Mouse (Mus musculus): ENCODE measurements at regions not wholly inside any gene's neighbourhood (a gene's known extent, or its start where the extent isn't known, plus 50 kb on each side); places are given as distances from the start of the nearest gene placed in this dataset.

DNA sequence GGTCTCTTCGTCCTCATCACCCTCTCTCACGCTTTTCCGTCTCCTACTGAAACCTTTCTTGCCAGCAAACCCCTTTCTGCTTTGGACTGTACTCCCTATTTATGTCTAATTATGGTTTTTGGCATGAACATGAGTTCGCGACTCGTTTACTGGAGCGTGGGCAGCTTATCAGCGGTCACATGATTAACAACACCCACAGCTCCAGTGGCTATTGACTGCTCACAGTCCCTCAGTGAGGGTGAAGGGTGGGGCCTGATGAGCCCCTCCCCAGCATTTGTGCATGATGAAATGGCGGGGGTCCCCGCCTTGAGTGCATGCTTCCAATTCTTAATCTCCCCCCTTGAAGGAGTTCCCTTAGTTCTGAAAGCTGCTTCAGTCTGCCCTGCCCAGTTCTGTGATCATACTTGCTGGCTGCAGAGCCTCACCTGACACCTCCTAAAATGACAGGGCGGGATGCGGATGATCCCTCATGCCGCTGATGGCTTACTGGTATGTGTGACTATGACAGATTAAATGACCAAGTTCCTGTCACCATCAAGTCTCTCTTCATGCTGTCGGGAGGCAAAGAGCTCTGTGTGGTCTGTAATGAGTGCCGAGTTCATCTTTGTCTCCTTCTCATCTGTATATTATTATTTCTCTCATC is 125.7 kb upstream of the Tut7 start:
- TF ChIP-seq GATA1 (IDR thresholded peaks at IDR 0.05; ENCODE audit: borderline replicate concordance, low read length) (no peak), FLI1 (IDR thresholded peaks at IDR 0.05; ENCODE audit: low read length) (no peak)
- Histone ChIP-seq H3K4me3 (replicated peaks) (no peak overlapping the region), H3K9me3 (no peaks in the 10 kb centered on the region), H3K27me3 (replicated peaks) (no peaks in the 10 kb centered on the region), H3K36me3 (replicated peaks; ENCODE audit: low read length) (no peaks in the 10 kb centered on the region), H3K4me1 (no peaks in the 10 kb centered on the region)

- no peak for TF ChIP-seq GATA1 (IDR thresholded peaks at IDR 0.05; ENCODE audit: borderline replicate concordance, low read length)
- Histone ChIP-seq H3K36me3 (replicated peaks; ENCODE audit: low read length) (no peaks in the 10 kb centered on the region), H3K27me3 (replicated peaks) (no peaks in the 10 kb centered on the region), H3K4me1 (no peaks in the 10 kb centered on the region), H3K4me3 (replicated peaks) (no peak overlapping the region), H3K9me3 (no peaks in the 10 kb centered on the region)
These were observed 124.5 kb upstream of the Tut7 start for GRCm38 (mm10) chr13:59947461-59947860.

DNA sequence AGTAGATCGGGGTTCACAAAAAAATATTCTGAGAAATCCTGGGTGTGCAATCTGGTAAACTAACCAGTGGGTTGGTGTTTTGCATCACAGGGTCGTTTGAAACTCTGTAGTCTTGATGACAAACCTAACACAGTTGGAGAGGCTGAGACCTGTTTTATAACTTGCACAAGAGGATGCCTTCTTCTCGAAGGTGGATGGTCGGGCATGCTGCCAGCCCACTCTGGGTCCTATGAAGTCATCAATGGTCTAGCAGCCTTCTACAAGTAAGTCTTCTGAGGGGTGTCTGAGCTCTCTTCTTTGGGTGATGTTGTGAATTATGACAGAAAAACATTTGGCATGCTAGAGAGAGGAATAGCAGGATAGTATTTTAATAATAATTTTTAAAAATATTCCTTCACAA is 123.6 kb upstream of the Tut7 start:
- Histone ChIP-seq H3K4me3 (replicated peaks) (no peak overlapping the region), H3K36me3 (replicated peaks; ENCODE audit: low read length) (no peaks in the 10 kb centered on the region), H3K27me3 (replicated peaks) (no peaks in the 10 kb centered on the region), H3K4me1 (no peaks in the 10 kb centered on the region), H3K9me3 (no peaks in the 10 kb centered on the region)
- TF ChIP-seq GATA1 (IDR thresholded peaks at IDR 0.05; ENCODE audit: borderline replicate concordance, low read length) (no peak), FLI1 (IDR thresholded peaks at IDR 0.05; ENCODE audit: low read length) (no peak)

GRCm38 (mm10) chr13:59945631-59946030 is 122.7 kb upstream of the Tut7 start:
- TF ChIP-seq FLI1 (IDR thresholded peaks at IDR 0.05; ENCODE audit: low read length): no peak
- TF ChIP-seq GATA1 (IDR thresholded peaks at IDR 0.05; ENCODE audit: borderline replicate concordance, low read length): no peak
- H3K4me1 ChIP-seq: no peaks in the 10 kb centered on the region
- peaks cover 4% of the 10 kb centered on the region for H3K27me3 ChIP-seq (replicated peaks)
- H3K36me3 ChIP-seq (replicated peaks; ENCODE audit: low read length): no peaks in the 10 kb centered on the region
- H3K9me3 ChIP-seq: no peaks in the 10 kb centered on the region
- H3K4me3 ChIP-seq (replicated peaks): no peak overlapping the region

DNA sequence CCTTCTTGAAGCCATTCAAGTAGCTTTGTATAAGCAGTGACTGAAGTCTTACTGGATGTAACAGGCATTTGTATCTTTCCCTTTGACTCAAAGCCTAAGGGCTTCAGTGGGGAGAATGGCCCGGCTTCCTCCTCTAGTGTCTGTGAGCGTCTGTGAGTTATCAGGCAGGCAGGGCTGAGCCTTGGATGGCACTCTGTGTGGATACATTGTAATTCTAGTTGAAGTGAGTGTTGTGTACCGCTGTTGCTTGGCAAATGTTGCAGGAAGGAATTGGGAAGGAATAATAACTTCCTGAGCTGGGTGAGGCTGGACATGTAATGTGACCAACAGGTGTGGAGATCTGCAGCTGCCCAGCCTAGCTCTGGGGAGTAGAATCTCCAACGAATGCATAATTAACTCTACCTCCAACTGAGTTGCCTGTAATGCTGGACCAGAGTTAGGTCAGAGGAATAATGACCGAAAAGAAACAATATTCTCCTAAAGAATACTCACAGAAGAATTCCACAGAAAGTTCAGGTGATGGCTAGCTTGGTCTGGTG is 120.7 kb upstream of the Tut7 start:
- TF ChIP-seq FLI1 (IDR thresholded peaks at IDR 0.05; ENCODE audit: low read length) (no peak), GATA1 (IDR thresholded peaks at IDR 0.05; ENCODE audit: borderline replicate concordance, low read length) (no peak)
- H3K36me3 ChIP-seq (replicated peaks; ENCODE audit: low read length): no peaks in the 10 kb centered on the region
- no peaks in the 10 kb centered on the region for H3K4me1 ChIP-seq
- peaks cover 9% of the 10 kb centered on the region for H3K27me3 ChIP-seq (replicated peaks)
- H3K4me3 ChIP-seq (replicated peaks): no peak overlapping the region
- no peaks in the 10 kb centered on the region for H3K9me3 ChIP-seq

- Histone ChIP-seq H3K36me3 (replicated peaks; ENCODE audit: low read length) (no peaks in the 10 kb centered on the region), H3K4me3 (replicated peaks) (no peak overlapping the region), H3K9me3 (no peaks in the 10 kb centered on the region), H3K27me3 (replicated peaks) (peaks cover 9% of the 10 kb centered on the region), H3K4me1 (no peaks in the 10 kb centered on the region)
- no peak for TF ChIP-seq FLI1 (IDR thresholded peaks at IDR 0.05; ENCODE audit: low read length)
- TF ChIP-seq GATA1 (IDR thresholded peaks at IDR 0.05; ENCODE audit: borderline replicate concordance, low read length): no peak
These were observed 120.1 kb upstream of the Tut7 start for GRCm38 (mm10) chr13:59943020-59943419.

DNA sequence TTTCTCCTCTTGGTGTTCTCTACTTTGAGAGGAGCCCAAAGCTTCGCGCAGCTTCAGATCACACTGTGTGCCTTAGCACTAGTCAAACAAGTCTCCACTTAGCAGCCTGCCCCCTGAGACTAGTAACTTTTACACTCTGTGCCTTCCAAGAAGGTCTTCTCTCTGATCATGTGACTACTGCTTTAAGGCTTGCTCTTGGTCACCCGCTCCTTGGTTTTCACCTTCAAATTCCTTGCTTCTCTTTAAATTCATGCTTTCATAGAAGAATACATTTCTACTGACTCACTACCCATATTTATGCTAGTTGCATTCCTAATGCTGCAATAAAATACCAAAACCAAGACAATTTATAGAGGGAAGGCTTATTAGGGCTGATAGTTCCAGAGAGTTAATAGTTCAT is 118.6 kb upstream of the Tut7 start:
- Histone ChIP-seq H3K36me3 (replicated peaks; ENCODE audit: low read length) (no peaks in the 10 kb centered on the region), H3K27me3 (replicated peaks) (peaks cover 9% of the 10 kb centered on the region), H3K4me1 (no peaks in the 10 kb centered on the region), H3K4me3 (replicated peaks) (no peak overlapping the region), H3K9me3 (no peaks in the 10 kb centered on the region)
- TF ChIP-seq GATA1 (IDR thresholded peaks at IDR 0.05; ENCODE audit: borderline replicate concordance, low read length): no peak
- no peak for TF ChIP-seq FLI1 (IDR thresholded peaks at IDR 0.05; ENCODE audit: low read length)

- H3K4me1 ChIP-seq: no peaks in the 10 kb centered on the region
- no peak for TF ChIP-seq GATA1 (IDR thresholded peaks at IDR 0.05; ENCODE audit: borderline replicate concordance, low read length)
- TF ChIP-seq FLI1 (IDR thresholded peaks at IDR 0.05; ENCODE audit: low read length): no peak
- peaks cover 9% of the 10 kb centered on the region for H3K27me3 ChIP-seq (replicated peaks)
- no peak overlapping the region for H3K4me3 ChIP-seq (replicated peaks)
- no peaks in the 10 kb centered on the region for H3K9me3 ChIP-seq
- H3K36me3 ChIP-seq (replicated peaks; ENCODE audit: low read length): no peaks in the 10 kb centered on the region
These were observed 117.7 kb upstream of the Tut7 start for GRCm38 (mm10) chr13:59940414-59941205.

- TF ChIP-seq FLI1 (IDR thresholded peaks at IDR 0.05; ENCODE audit: low read length) (no peak), GATA1 (IDR thresholded peaks at IDR 0.05; ENCODE audit: borderline replicate concordance, low read length) (no peak)
- no peaks in the 10 kb centered on the region for H3K36me3 ChIP-seq (replicated peaks; ENCODE audit: low read length)
- peaks cover 9% of the 10 kb centered on the region for H3K27me3 ChIP-seq (replicated peaks)
- H3K9me3 ChIP-seq: no peaks in the 10 kb centered on the region
- H3K4me3 ChIP-seq (replicated peaks): no peak overlapping the region
- H3K4me1 ChIP-seq: no peaks in the 10 kb centered on the region
These were observed 116.9 kb upstream of the Tut7 start for GRCm38 (mm10) chr13:59939886-59940285.

DNA sequence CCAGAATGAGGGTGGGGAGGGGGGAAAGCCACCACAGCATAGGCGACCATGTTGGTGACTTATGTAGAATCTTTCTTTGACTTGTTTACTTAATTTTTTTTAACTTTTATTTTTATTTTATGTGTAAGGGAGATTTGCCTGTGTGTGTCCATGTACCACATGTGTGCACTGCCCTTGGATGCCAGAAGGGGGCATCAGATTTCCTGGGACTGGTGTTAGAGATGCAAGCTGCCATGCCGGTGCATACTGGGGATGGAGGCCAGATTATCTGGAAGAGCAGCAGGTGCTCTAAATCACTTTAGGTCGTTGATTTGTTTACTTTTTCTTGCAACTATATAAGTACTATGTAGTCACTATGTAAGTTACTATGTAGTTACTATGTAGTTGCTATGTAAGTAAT is 114.2 kb upstream of the Tut7 start:
- TF ChIP-seq FLI1 (IDR thresholded peaks at IDR 0.05; ENCODE audit: low read length): no peak
- Histone ChIP-seq H3K36me3 (replicated peaks; ENCODE audit: low read length) (no peaks in the 10 kb centered on the region), H3K27me3 (replicated peaks) (peaks cover 9% of the 10 kb centered on the region), H3K4me3 (replicated peaks) (no peak overlapping the region), H3K4me1 (no peaks in the 10 kb centered on the region), H3K9me3 (no peaks in the 10 kb centered on the region)
